Mouse (Mus musculus) layer of hippocampus, postnatal 14 days (tissue): ENCODE measurements around the gene Sptbn1. TPM values are rescaled to one million over a fixed set of nuclear protein-coding genes. Genes with fewer than 3 reads are reported as not detected.

Experiments used
- DNase-seq, 2 experiments: peaks; one replicate each; pipeline ENCODE4 v3.0.0; 2021 to 2022; ENCODE audit warnings: low spot score in 2 of 2, mixed read lengths in 1 of 2
- total RNA-seq, 2 experiments: library from RNA; stranded (reverse); gene quantifications; 2 replicates each; pipeline ENCODE4 v1.2.3; 2021

Gene Sptbn1
- total RNA-seq, 2 experiments from 2014 or later = 675 to 713 TPM

- DNase-seq = no peak
These were observed 130.9 kb downstream of the Sptbn1 start for GRCm38 (mm10) chr11:30137081-30137480.

DNA sequence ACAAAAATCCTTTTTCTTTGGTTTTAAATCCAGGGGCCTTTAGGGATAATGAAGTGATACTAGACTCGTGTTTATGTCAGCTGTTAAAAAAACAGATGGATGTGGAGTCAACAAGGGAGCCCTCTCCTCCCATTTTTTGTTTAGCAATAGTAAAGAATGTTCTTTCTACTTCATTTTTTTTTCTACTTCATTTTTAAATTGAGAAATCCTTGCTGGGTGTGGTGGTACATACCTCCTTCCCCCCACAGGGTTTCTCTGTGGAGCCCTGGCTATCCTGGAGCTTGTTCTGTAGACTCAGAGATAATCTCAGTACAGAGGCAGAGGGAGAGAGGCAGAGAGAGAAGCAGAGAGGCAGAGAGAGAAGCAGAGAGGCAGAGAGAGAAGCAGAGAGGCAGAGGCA lies 133.9 kb downstream of the Sptbn1 start:
- DNase-seq = no peak

- DNase-seq = no peak
These were observed 135.4 kb downstream of the Sptbn1 start for GRCm38 (mm10) chr11:30132581-30132980.

- no peak for DNase-seq
These were observed 136.3 kb downstream of the Sptbn1 start for GRCm38 (mm10) chr11:30131640-30132039.

- no peak for DNase-seq
These were observed 138.6 kb downstream of the Sptbn1 start for GRCm38 (mm10) chr11:30129339-30129738.

DNA sequence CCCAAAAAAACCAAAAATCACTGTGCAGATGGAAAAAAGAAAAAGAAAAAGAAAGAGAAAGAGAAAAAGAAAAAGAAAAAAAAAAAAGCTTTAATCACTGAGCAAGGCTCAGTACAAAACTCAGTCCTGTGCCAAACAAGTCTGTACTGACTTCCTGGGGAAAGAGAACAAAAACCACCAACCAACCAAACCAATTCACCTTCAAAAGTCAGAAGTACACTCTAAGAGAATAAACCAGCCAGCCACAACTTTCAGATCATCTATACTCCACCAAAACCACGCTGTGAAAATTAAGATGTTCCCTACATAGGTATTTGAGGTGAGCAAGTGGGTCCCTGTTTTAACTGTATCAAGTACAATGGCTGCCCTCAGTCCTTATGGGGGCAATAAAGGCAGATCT lies 141.1 kb downstream of the Sptbn1 start:
- DNase-seq = no peak

DNA sequence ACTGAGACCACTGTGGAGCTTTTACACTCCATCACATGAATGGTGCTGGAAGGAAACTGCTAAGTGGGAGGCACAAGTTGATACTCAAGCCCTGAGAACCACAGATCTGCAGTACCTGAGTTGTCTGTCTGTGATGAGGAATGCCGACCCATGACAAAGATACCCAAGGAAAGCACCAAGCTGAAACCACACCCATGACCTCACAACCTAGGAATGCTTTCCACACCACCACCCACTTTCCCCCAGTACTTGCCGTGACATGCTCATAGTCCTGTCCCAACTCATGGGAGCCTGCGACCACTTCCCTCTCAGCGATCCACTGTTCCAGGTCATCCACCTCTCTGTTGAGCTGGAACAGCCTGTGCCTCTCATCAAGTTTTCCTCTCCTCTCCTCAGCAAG lies 149.9 kb downstream of the Sptbn1 start:
- DNase-seq = no peak

DNA sequence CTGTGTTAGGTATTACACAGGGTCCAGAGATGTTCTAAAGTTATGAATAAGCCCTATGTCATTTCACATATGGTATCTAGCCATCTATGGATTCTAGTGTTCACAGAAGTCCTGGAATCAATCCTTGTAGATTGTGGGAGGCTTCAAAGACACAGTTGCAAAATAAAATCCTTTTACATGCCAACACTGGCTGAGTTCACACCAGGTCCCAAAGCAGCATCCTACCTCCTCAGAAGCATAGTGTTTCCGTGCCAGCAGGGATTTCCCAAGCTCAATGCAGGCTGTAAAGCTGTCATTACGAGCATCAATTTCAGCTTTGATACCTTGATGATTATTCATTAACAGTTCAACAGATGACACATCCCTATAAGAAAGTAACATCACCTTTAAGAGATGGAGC lies 154.3 kb downstream of the Sptbn1 start:
- DNase-seq = no peak

DNA sequence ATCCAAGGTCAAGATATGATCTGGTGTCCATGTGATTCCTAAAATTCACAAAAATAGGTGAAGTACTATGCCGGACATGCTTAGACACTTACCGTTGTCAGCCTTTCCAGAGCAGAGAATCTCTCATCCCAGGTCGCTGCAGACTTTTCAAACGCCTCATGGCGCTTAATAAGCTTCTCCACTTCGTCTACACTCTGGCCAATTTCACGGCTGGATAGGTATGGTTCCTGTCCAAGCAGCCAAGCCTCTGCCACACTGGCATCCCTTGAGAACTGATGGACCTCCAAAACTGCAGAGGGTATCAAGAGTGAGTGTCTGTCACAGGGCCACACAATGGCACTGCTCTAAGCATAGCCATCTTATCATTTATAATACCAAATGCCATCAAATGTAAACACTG lies 157.3 kb downstream of the Sptbn1 start:
- no peak for DNase-seq

DNA sequence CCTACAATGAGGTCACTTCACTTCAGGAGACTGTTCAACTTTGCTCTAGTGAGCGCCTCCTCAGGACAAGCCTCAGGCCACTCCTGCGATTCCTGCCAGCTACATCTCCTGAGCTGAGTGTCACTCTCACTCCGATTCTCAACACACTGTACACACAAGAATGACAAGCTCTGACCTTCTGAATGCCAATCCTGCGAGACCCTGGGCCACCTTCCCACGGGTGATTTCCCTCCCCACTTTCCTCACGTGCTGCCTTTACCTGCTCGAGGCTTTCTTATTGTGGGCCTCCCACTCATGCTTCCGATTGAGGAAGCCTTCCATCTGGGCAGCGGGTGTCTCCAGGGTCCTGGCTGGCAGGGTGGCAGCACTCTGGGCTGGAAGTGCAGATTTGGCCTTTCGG lies 163.8 kb downstream of the Sptbn1 start:
- no peak for DNase-seq

- DNase-seq = no peak
These were observed 165.4 kb downstream of the Sptbn1 start for GRCm38 (mm10) chr11:30102594-30102993.

GRCm38 (mm10) chr11:30101796-30102195 lies 166.2 kb downstream of the Sptbn1 start:
- no peak for DNase-seq

GRCm38 (mm10) chr11:30101162-30101561 lies 166.8 kb downstream of the Sptbn1 start:
- DNase-seq = no peak

GRCm38 (mm10) chr11:30099916-30100315 lies 168.1 kb downstream of the Sptbn1 start:
- no peak for DNase-seq

GRCm38 (mm10) chr11:30095212-30095773 lies 172.7 kb downstream of the Sptbn1 start:
- DNase-seq = no peak

- DNase-seq = no peak
These were observed 176.1 kb downstream of the Sptbn1 start for GRCm38 (mm10) chr11:30091892-30092291.

GRCm38 (mm10) chr11:30085114-30085513 lies 182.9 kb downstream of the Sptbn1 start:
- DNase-seq = no peak

- no peak for DNase-seq
These were observed 210.7 kb downstream of the Sptbn1 start for GRCm38 (mm10) chr11:30057299-30057698.

Other genes starting within 250 kb of the Sptbn1 start
- gene Eml6, start 242.1 kb downstream of the Sptbn1 start, total RNA-seq = 10 to 100 TPM; 30.8 to 41.4 TPM
- under 1 TPM; 0.74 to 0.88 TPM for gene 4930505A04Rik, start 203.7 kb upstream of the Sptbn1 start, total RNA-seq